8 mouse cellular contexts compared by ENCODE assay signal in the genomic region with DNA sequence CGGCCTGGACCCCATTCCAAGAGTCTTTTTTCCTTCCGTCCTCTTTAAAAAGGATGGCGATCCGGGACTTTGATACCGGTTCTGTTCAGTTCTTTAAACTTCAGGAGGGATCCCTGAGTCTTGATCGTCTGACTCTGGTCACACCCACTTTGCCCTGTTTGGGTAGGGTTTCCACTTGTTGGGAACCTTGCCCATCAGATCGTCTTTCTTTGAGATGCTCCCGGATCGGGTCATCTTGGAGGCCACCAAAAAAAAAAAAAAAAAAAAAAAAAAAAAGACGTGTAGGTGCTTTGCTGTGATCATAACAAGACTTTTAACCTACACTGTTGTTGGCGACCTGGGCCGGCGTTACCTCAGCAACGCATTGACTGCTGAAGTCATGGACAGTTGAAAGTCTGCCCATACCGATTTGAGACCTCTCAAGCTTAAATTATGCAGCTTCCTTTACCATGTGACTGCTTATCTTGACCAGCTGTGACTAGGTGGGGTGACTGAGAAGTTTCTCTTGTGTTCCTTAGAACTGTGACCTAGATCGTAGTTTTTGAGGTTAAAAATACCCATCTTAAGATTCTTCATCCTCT. TPM values are rescaled to one million over a fixed set of nuclear protein-coding genes. Genes with fewer than 3 reads are reported as not detected.
A peak's percentile ranks its signal among the peaks of the same experiment; 100 is the strongest.
DNase-seq lines count a peak whose midpoint lies in the region; ATAC-seq lines count a peak whose summit lies in the region.

No protein-coding gene starts in this region.

- peaks cover 11% of the 10 kb centered on the region for H3K4me1 ChIP-seq in heart, embryonic 12.5 days (replicated peaks)
- H3K4me1 ChIP-seq in midbrain, embryonic 11.5 days (ENCODE audit: control insufficient read depth, insufficient read depth, low read length), result peaks cover 11% of the 10 kb centered on the region

- peak overlapping the region; percentile 92 for H3K9ac ChIP-seq in heart, embryonic 12.5 days
- H3K9ac ChIP-seq in midbrain, embryonic 11.5 days (ENCODE audit: low read length), result peak overlapping the region; percentile 82

- H3K27ac ChIP-seq in heart, embryonic 12.5 days (ENCODE audit: poor library complexity, severe bottlenecking), result peak overlapping the region; percentile 87
- peak overlapping the region; percentile 66 for H3K27ac ChIP-seq in midbrain, embryonic 11.5 days (ENCODE audit: low read depth, low read length)

- 8% methylated on average over 16 of the region's 16 CpGs for WGBS in heart, embryonic 12.5 days
- WGBS in midbrain, embryonic 11.5 days, result 11% methylated on average over 15 of the region's 16 CpGs

- H3K4me3 ChIP-seq in heart, embryonic 12.5 days, result peak overlapping the region; percentile 89
- H3K4me3 ChIP-seq in midbrain, embryonic 11.5 days (ENCODE audit: low read depth, low read length), result peak overlapping the region; percentile 95

- no peaks in the 10 kb centered on the region for H3K27me3 ChIP-seq in heart, embryonic 12.5 days (replicated peaks)
- no peaks in the 10 kb centered on the region for H3K27me3 ChIP-seq in midbrain, embryonic 11.5 days (ENCODE audit: control insufficient read depth, insufficient read depth, low read length)

- no peaks in the 10 kb centered on the region for H3K9me3 ChIP-seq in heart, embryonic 12.5 days (replicated peaks)
- no peaks in the 10 kb centered on the region for H3K9me3 ChIP-seq in midbrain, embryonic 11.5 days (ENCODE audit: control insufficient read depth, low read length)

- peak overlapping the region; percentile 73 for H3K4me2 ChIP-seq in heart, embryonic 12.5 days
- peak overlapping the region; percentile 81 for H3K4me2 ChIP-seq in midbrain, embryonic 11.5 days

- peak; percentile 36 for DNase-seq in kidney, adult 11 months
- DNase-seq in kidney, adult 18-20 months, result no peak
- DNase-seq in brain, adult 2 months (ENCODE audit: low read depth, low spot score), result peak; percentile 14
- DNase-seq in kidney, postnatal 36 days, result peak; percentile 45 to 50
- DNase-seq in midbrain, embryonic 11.5 days (ENCODE audit: low spot score, missing footprints), result peak; percentile 81
- no peak for DNase-seq in layer of hippocampus, adult 8-10 months (ENCODE audit: low spot score in 2 of 2)
- no peak for DNase-seq in gastrocnemius, postnatal 4 days (ENCODE audit: low spot score in 2 of 2)

- ATAC-seq in heart, embryonic 12.5 days (ENCODE audit: insufficient number of reproducible peaks, low FRiP score), result peak; percentile 81
- ATAC-seq in midbrain, embryonic 11.5 days (ENCODE audit: low FRiP score), result no peak; the same call in 1 of the 2 replicates

- H3K36me3 ChIP-seq in heart, embryonic 12.5 days, result no peaks in the 10 kb centered on the region
- H3K36me3 ChIP-seq in midbrain, embryonic 11.5 days (ENCODE audit: control insufficient read depth, insufficient read depth, low read length), result no peaks in the 10 kb centered on the region

RNA-seq across cellular contexts. Expression of gene Wwp2, which starts 0.8 kb away (rescaled TPM):
- polyA plus RNA-seq in heart, embryonic 12.5 days (2016; fragmentation: Nextera tagmentation; extraction: Ambion mirVana), result 37.6 and 40.7 TPM in 2 replicates
- 53.1 and 56.4 TPM in 2 replicates for polyA plus RNA-seq in midbrain, embryonic 11.5 days (2014; fragmentation: Nextera tagmentation; extraction: Ambion mirVana)
- 10 to 100 TPM; 35.1 to 43.2 (median 41.4) TPM for total RNA-seq in layer of hippocampus, adult 8-10 months (2022)
- 10 to 100 TPM; 26.0 to 28.6 TPM for total RNA-seq in gastrocnemius, postnatal 4 days (2021)

RNA-seq across cellular contexts. Expression of gene Nob1, which starts 12.1 kb away (rescaled TPM):
- polyA plus RNA-seq in heart, embryonic 12.5 days (2016; fragmentation: Nextera tagmentation; extraction: Ambion mirVana), result 47.0 and 50.5 TPM in 2 replicates
- 69.5 and 81.7 TPM in 2 replicates for polyA plus RNA-seq in midbrain, embryonic 11.5 days (2014; fragmentation: Nextera tagmentation; extraction: Ambion mirVana)
- total RNA-seq in layer of hippocampus, adult 8-10 months (2022), result 10 to 100 TPM; 39.1 to 46.4 (median 40.8) TPM
- 10 to 100 TPM; 25.8 to 30.0 TPM for total RNA-seq in gastrocnemius, postnatal 4 days (2021)

RNA-seq across cellular contexts. Expression of gene Nqo1, which starts 33.9 kb away (rescaled TPM):
- 4.8 and 5.6 TPM in 2 replicates for polyA plus RNA-seq in heart, embryonic 12.5 days (2016; fragmentation: Nextera tagmentation; extraction: Ambion mirVana)
- 6.7 and 7.9 TPM in 2 replicates for polyA plus RNA-seq in midbrain, embryonic 11.5 days (2014; fragmentation: Nextera tagmentation; extraction: Ambion mirVana)
- 1 to 10 TPM; 6.0 to 7.1 (median 6.2) TPM for total RNA-seq in layer of hippocampus, adult 8-10 months (2022)
- total RNA-seq in gastrocnemius, postnatal 4 days (2021), result 1 to 10 TPM; 2.6 to 2.9 TPM

Comparison
In these comparisons a context has a peak if more than half of its experiments do, and no peak if none do; other contexts are left out.
1. DNase-seq: peak in kidney, adult 11 months (single experiment), brain, adult 2 months (single experiment), kidney, postnatal 36 days (2 of 2) and midbrain, embryonic 11.5 days (single experiment); none in kidney, adult 18-20 months (single experiment), layer of hippocampus, adult 8-10 months (0 of 2) and gastrocnemius, postnatal 4 days (0 of 2).